Mouse (Mus musculus) right cerebral cortex, postnatal 25 days (tissue): Measurements from ENCODE around the gene Prpf6.

ENCODE experiments used
- DNase-seq: peaks from one replicate; pipeline ENCODE4 v3.0.0; 2022

Prpf6 gene

DNA sequence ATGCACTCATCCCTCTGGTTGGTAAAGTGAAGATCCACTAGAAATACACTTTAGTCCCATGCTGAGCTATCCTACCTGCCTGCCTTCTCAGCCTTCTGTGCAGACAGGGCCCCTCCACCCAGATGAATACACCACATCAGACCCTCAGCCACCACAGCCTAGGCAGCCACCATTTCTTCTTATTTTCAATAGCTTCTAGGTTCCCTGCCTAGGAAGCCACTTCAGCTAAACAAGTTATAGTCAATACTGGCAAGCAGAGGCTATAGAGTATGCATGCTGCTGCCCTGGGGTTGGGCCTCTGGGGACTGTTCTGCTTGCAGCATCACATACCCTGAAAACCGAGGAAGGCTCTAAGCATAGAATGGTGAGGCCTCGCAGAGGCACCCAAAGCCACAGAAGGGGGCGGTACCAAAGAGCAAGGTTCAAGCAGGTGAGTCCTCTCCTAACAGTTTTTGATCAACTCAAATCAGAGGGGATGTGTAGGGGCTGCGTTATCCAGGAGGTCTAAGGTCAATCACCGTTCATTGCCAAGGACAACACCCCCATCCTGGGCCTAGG, at the start of gene Prpf6:
Gene Prpf6 (plus strand): TSS at position 341 of the 558 bp plus-strand sequence.
- no peak for DNase-seq

DNA sequence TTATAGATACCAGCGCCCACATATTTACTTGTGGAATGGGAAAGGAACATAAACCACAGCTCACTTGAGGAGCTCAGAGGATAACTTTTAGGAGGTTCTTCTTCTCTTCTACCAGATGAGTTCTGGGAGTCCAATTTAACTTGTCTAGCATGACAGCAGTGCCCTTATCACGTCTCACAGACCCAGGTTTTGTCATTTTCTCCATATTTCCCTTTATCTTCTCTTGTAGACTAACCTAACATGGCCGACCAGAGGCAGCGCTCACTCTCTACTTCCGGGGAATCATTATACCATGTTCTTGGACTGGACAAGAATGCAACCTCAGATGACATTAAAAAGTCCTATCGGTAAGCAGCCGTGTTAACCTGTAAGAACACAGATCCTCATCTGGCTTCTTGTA, 45.5 kb upstream of the Prpf6 start:
- no peak for DNase-seq

- no peak for DNase-seq
Observed at GRCm38 (mm10) chr2:181548227-181548626, 43.4 kb upstream of the Prpf6 start.

DNA sequence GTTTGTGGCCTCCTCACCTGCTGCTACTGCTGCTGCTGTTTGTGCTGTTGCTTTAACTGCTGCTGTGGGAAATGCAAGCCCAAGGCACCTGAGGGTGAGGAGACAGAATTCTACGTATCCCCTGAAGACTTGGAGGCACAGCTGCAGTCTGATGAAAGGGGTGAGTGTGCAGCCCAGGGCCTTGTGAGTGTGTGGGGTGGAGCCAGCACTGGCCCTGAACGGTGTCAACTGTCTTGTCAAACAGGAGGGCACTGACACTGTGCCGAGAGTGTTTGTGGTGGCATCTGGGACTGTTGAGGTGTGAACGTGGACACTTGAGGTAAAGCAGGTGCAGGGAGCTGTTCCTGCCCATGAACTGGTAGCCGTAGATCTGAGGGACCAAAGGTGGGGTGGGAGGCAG, 43.0 kb upstream of the Prpf6 start:
- no peak for DNase-seq

- DNase-seq = no peak
Observed at GRCm38 (mm10) chr2:181550233-181550632, 41.4 kb upstream of the Prpf6 start.

DNA sequence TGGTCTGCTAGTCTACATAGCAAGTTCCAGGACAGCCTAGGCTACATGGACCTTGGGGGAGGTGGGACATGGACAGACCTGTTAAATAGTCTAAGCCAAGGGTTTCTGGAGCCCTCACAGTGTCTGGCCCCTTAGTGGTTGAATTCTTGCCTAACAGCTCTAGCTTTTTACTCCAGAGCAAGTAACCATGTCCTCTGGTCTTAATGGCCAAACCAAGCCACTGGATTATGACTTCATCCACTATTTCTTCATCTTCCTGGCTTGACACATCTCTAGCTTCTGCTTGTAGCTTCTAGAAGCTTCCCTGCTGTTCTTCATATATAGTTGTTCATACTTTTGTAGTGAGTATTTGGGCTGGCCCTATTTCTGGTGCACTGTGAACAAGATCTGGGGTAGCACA, 37.9 kb upstream of the Prpf6 start:
- no peak for DNase-seq

DNA sequence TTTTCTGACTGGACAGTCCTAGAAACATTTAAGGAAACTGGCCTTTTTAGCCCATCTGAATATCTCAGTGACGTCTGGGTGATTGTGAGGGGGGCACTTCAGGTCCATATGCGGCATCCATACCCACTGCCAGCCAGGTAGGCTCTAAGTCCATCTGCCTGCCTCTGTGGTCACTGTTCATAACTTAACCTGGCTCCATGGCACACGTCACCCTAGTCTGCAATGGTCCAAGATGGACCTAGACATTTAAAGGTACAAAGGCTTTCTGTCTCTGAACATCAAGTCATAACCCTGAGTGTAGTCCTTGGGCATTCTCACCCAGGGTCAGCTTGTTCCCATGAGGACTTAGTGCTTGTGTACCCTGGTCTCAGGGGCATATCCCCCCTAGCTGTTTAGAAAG, 24.3 kb upstream of the Prpf6 start:
- DNase-seq = no peak

- no peak for DNase-seq
Observed at GRCm38 (mm10) chr2:181568272-181569008, 23.2 kb upstream of the Prpf6 start.

DNA sequence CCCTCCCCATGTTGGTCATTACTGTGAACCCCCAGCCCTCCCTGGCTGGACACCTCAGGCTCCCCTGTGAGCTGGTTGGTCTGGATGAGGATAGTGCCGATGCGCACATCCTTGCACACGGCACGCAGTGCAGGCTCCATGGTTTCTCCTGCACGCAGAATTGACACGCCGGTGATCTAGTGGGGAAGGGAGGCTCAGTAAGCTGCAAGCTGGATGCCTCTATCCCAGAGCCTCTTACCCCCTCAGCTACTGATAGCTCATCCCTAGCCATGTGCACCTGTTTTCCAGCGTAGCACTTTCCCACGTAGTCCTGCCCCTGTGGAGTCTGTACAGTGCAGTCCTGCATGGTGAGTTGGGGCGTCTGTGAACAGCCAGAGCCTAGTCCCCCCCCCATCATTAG, 21.8 kb upstream of the Prpf6 start:
- no peak for DNase-seq

- no peak for DNase-seq
Observed at GRCm38 (mm10) chr2:181570375-181570774, 21.3 kb upstream of the Prpf6 start.

GRCm38 (mm10) chr2:181570921-181571595, 20.6 kb upstream of the Prpf6 start:
- no peak for DNase-seq

- DNase-seq = no peak
Observed at GRCm38 (mm10) chr2:181571941-181572670, 19.6 kb upstream of the Prpf6 start.

DNA sequence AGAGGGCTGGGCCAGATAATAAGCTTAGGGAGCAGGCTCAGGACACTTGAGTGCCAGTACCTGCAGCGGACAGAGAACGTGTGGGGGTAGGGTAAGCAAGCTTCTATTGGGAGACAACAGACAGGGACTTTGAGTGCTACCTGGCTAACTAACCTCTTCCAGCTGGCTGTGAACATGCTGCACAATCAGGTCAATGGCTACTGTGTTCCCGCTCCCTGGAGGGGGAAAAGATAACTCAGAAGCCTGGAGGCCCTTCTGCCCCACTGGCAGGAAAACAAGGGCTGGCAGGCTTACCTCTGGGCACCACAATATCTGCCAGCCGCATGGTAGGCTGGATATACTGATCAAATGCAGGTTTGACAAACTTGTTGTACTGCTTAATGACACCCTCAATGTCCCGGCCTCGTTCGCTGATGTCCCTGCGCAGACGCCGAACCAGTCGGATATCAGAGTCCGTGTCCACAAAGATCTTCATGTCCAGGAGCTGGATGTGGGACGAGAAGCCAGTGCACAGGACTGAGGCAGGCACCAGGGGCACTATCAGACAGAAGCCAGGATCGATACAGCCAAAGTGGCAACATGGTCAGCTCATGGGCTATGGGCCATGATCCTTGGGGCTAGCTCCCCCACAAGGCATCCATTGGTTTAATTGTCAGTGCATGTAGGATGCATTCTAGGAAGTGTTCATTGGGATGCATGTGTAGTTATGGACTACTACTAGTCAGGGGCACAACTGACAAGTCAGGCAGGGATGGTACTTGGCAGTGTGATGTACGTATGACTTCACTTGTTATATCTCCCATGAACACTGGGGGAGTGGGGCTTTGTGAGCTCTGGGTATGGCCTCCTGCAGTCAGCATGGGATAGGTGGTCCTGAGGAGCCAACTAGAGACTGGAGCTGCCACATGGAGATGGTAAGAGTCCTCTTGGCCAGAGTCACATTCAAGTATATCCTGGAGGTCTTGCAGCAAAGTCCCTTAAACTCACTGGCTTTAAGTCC, 18.4 kb upstream of the Prpf6 start:
- no peak for DNase-seq

DNA sequence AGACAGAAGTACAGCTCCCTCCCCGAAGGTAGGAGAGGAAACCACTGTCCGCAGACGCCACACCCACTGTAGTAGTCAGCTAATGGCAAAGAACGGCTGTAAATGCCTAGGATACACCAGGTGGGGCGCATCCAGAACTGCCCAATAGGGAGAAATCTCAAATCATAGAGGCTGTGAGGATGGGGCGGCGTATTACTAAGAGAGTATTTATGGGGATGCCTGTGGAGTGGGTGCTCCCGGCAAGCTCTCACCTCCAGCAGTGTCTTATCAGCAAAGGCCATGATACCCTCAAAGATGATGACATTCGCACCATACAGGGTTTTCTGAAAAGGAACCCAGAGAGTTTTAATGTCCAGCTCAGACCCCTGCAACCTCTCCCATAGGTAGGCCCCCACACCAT, 17.7 kb upstream of the Prpf6 start:
- no peak for DNase-seq

- DNase-seq = no peak
Observed at GRCm38 (mm10) chr2:181574921-181575545, 16.6 kb upstream of the Prpf6 start.

GRCm38 (mm10) chr2:181576613-181577012, 15.1 kb upstream of the Prpf6 start:
- no peak for DNase-seq

DNA sequence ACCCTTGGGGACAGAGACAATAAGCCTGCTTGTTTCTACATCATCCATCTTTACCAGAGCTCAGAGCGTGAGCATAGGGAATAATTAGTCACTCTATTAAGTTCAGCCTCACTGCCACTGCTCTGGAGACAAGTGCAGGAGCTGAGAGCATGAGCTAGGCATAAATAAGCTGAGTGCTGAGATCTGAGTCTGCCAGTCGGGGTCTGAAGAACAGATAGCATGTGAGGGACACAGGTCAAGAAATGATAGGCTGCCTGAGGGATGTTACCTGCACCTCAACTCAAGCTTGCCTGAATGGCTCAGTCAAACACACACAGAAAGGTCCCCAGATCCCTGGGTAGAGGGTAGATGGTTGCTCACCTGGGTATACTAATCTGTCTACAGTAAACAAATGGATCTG, 14.5 kb upstream of the Prpf6 start:
- no peak for DNase-seq

DNA sequence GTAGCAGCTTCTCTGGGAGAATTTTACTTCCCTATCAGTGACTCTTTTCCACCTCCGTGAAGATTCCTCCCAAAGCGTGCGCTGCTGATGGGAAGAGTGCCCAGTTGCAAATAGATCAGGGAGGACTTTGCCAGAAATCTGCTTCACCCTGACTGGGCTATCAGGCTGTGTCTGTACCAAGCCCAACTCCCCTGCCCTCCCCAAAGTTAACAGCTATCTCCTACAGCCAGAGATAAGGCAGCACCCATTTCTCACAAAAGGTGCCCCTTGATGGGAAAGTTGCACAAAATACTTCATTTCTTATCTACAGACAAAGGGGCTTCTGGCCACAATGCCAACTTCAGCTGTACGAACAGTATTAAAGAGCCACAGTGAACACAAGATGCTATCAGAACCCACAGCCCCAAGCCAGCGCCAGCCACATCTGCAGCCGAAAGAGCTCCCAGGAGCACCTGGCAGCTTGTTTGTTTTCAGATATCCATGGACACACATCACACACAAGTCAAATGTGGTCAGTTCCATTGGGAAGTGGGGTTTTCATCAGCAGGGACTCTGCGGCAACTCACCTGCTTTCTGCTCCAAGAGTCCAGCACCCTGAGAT, 13.6 kb upstream of the Prpf6 start:
- DNase-seq = no peak

DNA sequence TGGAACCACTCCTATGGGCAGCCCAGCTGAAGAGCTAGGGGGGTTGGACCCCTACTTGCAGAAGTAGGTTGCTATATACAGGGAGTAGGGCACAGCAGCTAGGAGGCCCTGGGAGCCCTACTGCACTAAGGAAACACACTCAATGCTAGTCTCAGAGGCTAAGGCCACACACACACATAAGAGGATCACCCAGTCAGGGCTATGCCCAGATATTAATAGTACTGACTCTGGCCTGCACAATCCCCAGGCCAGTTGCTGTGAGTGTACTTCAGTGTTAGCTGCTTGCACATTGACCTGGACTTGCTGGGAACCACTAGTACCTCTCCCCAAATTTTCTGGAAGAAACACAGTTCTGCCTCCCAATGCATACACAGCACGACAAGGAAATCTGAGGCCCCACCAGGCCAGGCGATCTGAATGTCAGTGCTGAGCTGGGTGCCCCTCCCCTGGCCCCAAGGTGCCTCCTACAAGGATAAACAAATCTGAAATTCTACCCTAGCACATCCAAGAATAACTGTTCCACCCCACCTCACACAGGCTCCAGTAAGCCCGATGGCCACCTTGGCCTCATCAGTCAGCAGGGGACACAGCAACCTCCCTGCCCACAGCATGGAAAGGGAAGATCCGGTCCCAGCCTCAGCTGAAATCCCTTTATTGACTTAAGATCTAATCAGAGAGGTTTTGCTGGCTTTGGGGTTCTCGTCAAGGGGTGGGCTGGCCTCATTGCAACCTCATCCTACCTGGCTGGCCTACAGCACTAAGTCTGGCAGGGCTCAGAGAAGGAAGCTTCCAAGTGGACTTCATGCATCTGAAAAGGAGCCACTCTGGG, 12.7 kb upstream of the Prpf6 start:
- peak; percentile 2 for DNase-seq

DNA sequence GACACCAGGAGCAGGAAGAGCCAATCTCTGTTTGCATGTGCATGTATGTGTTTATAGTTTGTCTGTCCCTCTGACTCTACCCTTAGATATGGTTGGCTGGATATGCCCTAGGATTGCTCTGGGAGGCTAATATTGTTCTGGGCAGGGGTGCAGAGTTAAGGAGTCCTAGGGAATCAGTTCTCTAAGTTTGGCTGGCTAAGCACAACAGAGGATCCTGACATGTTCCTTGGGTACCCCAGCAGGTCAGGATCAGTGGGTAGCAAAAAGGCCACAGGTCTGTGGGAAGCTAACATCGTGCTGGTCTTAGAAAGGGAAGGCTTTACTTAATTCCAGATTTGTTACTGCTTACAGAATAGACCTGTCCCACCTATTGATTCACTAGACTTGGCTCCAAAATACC, 12.0 kb upstream of the Prpf6 start:
- DNase-seq = peak; percentile 2
